14 mouse cellular contexts compared by ENCODE assay signal in genomic region chr17:83848482-83848881, GRCm38 (mm10). TPM values are rescaled to one million over a fixed set of nuclear protein-coding genes. Genes with fewer than 3 reads are reported as not detected.
A peak's percentile ranks its signal among the peaks of the same experiment; 100 is the strongest.
DNase-seq lines count a peak whose midpoint lies in the region; ATAC-seq lines count a peak whose summit lies in the region.
"Had no signal": no experiment of that assay in that cellular context is flagged by ENCODE, and none has a peak within 500 bp of the region (broad histone marks: within the 10 kb centered on the region; RNA-seq: fewer than 3 reads in every experiment).

No protein-coding gene starts in this region.

- H3K27me3 ChIP-seq in midbrain, embryonic 15.5 days (replicated peaks), result no peaks in the 10 kb centered on the region
- H3K27me3 ChIP-seq in forebrain, embryonic 14.5 days (replicated peaks; ENCODE audit: control insufficient read depth, insufficient read depth, low read length), result no peaks in the 10 kb centered on the region

- H3K36me3 ChIP-seq in midbrain, embryonic 15.5 days (replicated peaks), result no peaks in the 10 kb centered on the region
- no peaks in the 10 kb centered on the region for H3K36me3 ChIP-seq in forebrain, embryonic 14.5 days (ENCODE audit: control insufficient read depth, insufficient read depth, low read length)
- H3K36me3 ChIP-seq: embryonic facial prominence, embryonic 13.5 days had no signal

- H3K9ac ChIP-seq in midbrain, embryonic 15.5 days, result no peak overlapping the region
- H3K9ac ChIP-seq in forebrain, embryonic 14.5 days (ENCODE audit: low read length), result no peak overlapping the region
- H3K9ac ChIP-seq: embryonic facial prominence, embryonic 13.5 days; hindbrain, embryonic 14.5 days had no signal

- DNase-seq in thymus, postnatal 14 days, result peak; percentile 28
- DNase-seq in thymus, adult 18-20 months, result no peak
- peak; percentile 60 for DNase-seq in induced T-regulatory cell, adult 2 months (ENCODE audit: low read depth)
- no peak for DNase-seq in forebrain, embryonic 14.5 days (ENCODE audit: low spot score)
- no peak for DNase-seq in kidney, postnatal 10 days
- DNase-seq in layer of hippocampus, adult 18-20 months (ENCODE audit: low spot score in 2 of 2), result no peak
- DNase-seq: adrenal gland, postnatal 36 days; cerebellum, postnatal 36 days; right cerebral cortex, postnatal 4 days had no signal

- whole genome bisulfite sequencing in midbrain, embryonic 15.5 days, result 69% methylated on average over 4 of the region's 4 CpGs
- 74% methylated on average over 4 of the region's 4 CpGs for WGBS in forebrain, embryonic 14.5 days

- no peak overlapping the region for H3K4me2 ChIP-seq in midbrain, embryonic 15.5 days
- H3K4me2 ChIP-seq in forebrain, embryonic 14.5 days (ENCODE audit: low read length), result no peak overlapping the region
- H3K4me2 ChIP-seq: embryonic facial prominence, embryonic 13.5 days; hindbrain, embryonic 14.5 days had no signal

- no peaks in the 10 kb centered on the region for H3K9me3 ChIP-seq in midbrain, embryonic 15.5 days
- no peaks in the 10 kb centered on the region for H3K9me3 ChIP-seq in forebrain, embryonic 14.5 days (replicated peaks; ENCODE audit: control insufficient read depth, low read length)
- H3K9me3 ChIP-seq: embryonic facial prominence, embryonic 13.5 days had no signal

- peaks cover 17% of the 10 kb centered on the region for H3K4me1 ChIP-seq in midbrain, embryonic 15.5 days
- H3K4me1 ChIP-seq in forebrain, embryonic 14.5 days (ENCODE audit: control insufficient read depth, insufficient read depth, low read length), result 0 out of 2 replicates have a peak, but pooled peaks cover 2% of the 10 kb centered on the region

- peak; percentile 4; the same call in 1 of the 2 replicates for ATAC-seq in midbrain, embryonic 15.5 days (replicated peaks)
- ATAC-seq in forebrain, embryonic 14.5 days, result no peak

- no peak overlapping the region for H3K27ac ChIP-seq in midbrain, embryonic 15.5 days
- no peak overlapping the region for H3K27ac ChIP-seq in forebrain, embryonic 14.5 days (ENCODE audit: low read depth, low read length)
- H3K27ac ChIP-seq: embryonic facial prominence, embryonic 13.5 days had no signal

- H3K4me3 ChIP-seq in midbrain, embryonic 15.5 days, result no peak overlapping the region
- H3K4me3 ChIP-seq in forebrain, embryonic 14.5 days (ENCODE audit: low read depth, low read length), result no peak overlapping the region
- H3K4me3 ChIP-seq: embryonic facial prominence, embryonic 13.5 days had no signal

RNA-seq across cellular contexts. Expression of gene Haao, which starts 0.7 kb away (rescaled TPM):
- polyA plus RNA-seq in midbrain, embryonic 15.5 days (2015; fragmentation: Nextera tagmentation; extraction: Ambion mirVana), result 0.29 TPM in 1 of 2 replicates, not detected in the other
- 0.53 TPM in 1 of 2 replicates, not detected in the other for polyA plus RNA-seq in forebrain, embryonic 14.5 days (2014; fragmentation: Nextera tagmentation; extraction: Ambion mirVana)
- under 1 TPM in 1 of 2 experiments, not detected in 1; 0.30 TPM for total RNA-seq in layer of hippocampus, adult 18-20 months (2021)
- polyA plus RNA-seq: forebrain, embryonic 11.5 days; hindbrain, embryonic 14.5 days; neural tube, embryonic 11.5 days had no signal

Comparison
In these comparisons a context has a peak if more than half of its experiments do, and no peak if none do; other contexts are left out.
1. DNase-seq: peak in thymus, postnatal 14 days (single experiment) and induced T-regulatory cell, adult 2 months (single experiment); none in thymus, adult 18-20 months (0 of 2), forebrain, embryonic 14.5 days (single experiment), kidney, postnatal 10 days (single experiment) and layer of hippocampus, adult 18-20 months (0 of 2).